Mouse (Mus musculus) MEL (cell line): ENCODE measurements around the gene Zfp661. TPM values are rescaled to one million over a fixed set of nuclear protein-coding genes. Genes with fewer than 3 reads are reported as not detected.

Experiments used
- DNase-seq: peaks from one replicate; pipeline ENCODE4 v3.0.0; 2011; ENCODE audit warnings: low read depth, low spot score
- H3K27ac ChIP-seq: 2 replicates; pipeline ENCODE4 v1.5.1; 2012; ENCODE audit warnings: low read depth, mild to moderate bottlenecking, control low read depth, low read length, moderate library complexity; ENCODE audit not compliant: control insufficient read depth
- H3K27me3 ChIP-seq, 2 experiments: fragments of 150-350 bp in 1 of 2; sonication (generic) in 1 of 2; 2 replicates each; pipeline ENCODE4 v1.6.1; 2012; ENCODE audit warnings: low read length in 2 of 2, mild to moderate bottlenecking in 2 of 2, improper control_type of control experiment in 1 of 2, moderate library complexity in 1 of 2; ENCODE audit not compliant: insufficient read depth in 2 of 2, control insufficient read depth in 1 of 2
- H3K36me3 ChIP-seq, 2 experiments: 2 replicates each; pipeline ENCODE4 v1.6.1; 2012 to 2014; ENCODE audit warnings: low read length in 2 of 2, improper control_type of control experiment in 1 of 2, inconsistent platforms in 1 of 2, mild to moderate bottlenecking in 1 of 2; ENCODE audit not compliant: insufficient read depth in 2 of 2, control insufficient read depth in 1 of 2
- H3K4me1 ChIP-seq, 2 experiments: fragments of 150-350 bp in 1 of 2; sonication (generic) in 1 of 2; 2 replicates each; pipeline ENCODE4 v1.6.1; 2012; ENCODE audit warnings: low read length in 2 of 2, improper control_type of control experiment in 1 of 2, mild to moderate bottlenecking in 1 of 2; ENCODE audit not compliant: insufficient read depth in 2 of 2, control insufficient read depth in 1 of 2
- H3K4me3 ChIP-seq, 2 experiments: fragments of 150-350 bp in 1 of 2; sonication (generic) in 1 of 2; 2 replicates each; pipeline ENCODE4 v1.5.1; 2012; ENCODE audit warnings: low read depth in 2 of 2, low read length in 2 of 2, mild to moderate bottlenecking in 2 of 2, moderate library complexity in 2 of 2, control low read depth in 1 of 2, improper control_type of control experiment in 1 of 2; ENCODE audit not compliant: control insufficient read depth in 1 of 2, insufficient read depth in 1 of 2
- H3K79me2 ChIP-seq: 2 replicates; pipeline ENCODE4 v1.6.1; 2012; ENCODE audit warnings: mild to moderate bottlenecking, low read length, moderate library complexity; ENCODE audit not compliant: control insufficient read depth, poor library complexity, insufficient read depth
- H3K9ac ChIP-seq: 2 replicates; pipeline ENCODE4 v1.6.1; 2012; ENCODE audit warnings: low read depth, mild to moderate bottlenecking, control low read depth, low read length, moderate library complexity; ENCODE audit not compliant: control insufficient read depth, poor library complexity, severe bottlenecking
- H3K9me3 ChIP-seq: fragments of 150-350 bp; sonication (generic); replicated peaks from 2 replicates; pipeline ENCODE4 v1.6.1; 2012; ENCODE audit warnings: mild to moderate bottlenecking, low read length, improper control_type of control experiment, moderate library complexity; ENCODE audit not compliant: insufficient read depth
- BHLHE40 ChIP-seq: IDR thresholded peaks from 2 replicates; pipeline ENCODE4 v1.6.1; 2012; ENCODE audit warnings: low read depth, mild to moderate bottlenecking, inconsistent platforms, low read length, improper control_type of control experiment, borderline replicate concordance
- CTCF ChIP-seq, 3 experiments: IDR thresholded peaks in 2 of 3; conservative IDR thresholded peaks in 1 of 3; 2 replicates each; pipeline ENCODE4 v1.5.1; 2011 to 2012; ENCODE audit warnings: low read length in 3 of 3, low read depth in 2 of 3, mild to moderate bottlenecking in 2 of 3, improper control_type of control experiment in 1 of 3, inconsistent platforms in 1 of 3, mixed read lengths in 1 of 3, moderate library complexity in 1 of 3; ENCODE audit not compliant: control insufficient read depth in 1 of 3, insufficient read depth in 1 of 3, poor library complexity in 1 of 3, severe bottlenecking in 1 of 3
- E2F4 ChIP-seq: IDR thresholded peaks from 2 replicates; pipeline ENCODE4 v1.6.1; 2011; ENCODE audit warnings: low read depth, low read length, improper control_type of control experiment, borderline replicate concordance
- EP300 ChIP-seq, 2 experiments: IDR thresholded peaks; 2 replicates each; pipeline ENCODE4 v1.6.1; 2011; ENCODE audit warnings: improper control_type of control experiment in 2 of 2, low read length in 2 of 2, low read depth in 1 of 2, mild to moderate bottlenecking in 1 of 2
- GABPA ChIP-seq: IDR thresholded peaks from 2 replicates; pipeline ENCODE4 v1.6.1; 2012; ENCODE audit warnings: low read depth, mild to moderate bottlenecking, inconsistent platforms, low read length, improper control_type of control experiment, moderate library complexity
- GATA1 ChIP-seq: IDR thresholded peaks from 2 replicates; pipeline ENCODE4 v1.6.1; 2011; ENCODE audit warnings: low read depth, low read length, improper control_type of control experiment
- HCFC1 ChIP-seq: IDR thresholded peaks from 2 replicates; pipeline ENCODE4 v1.6.1; 2012; ENCODE audit warnings: low read depth, mild to moderate bottlenecking, inconsistent platforms, low read length, improper control_type of control experiment, moderate library complexity
- JUND ChIP-seq: IDR thresholded peaks from 2 replicates; pipeline ENCODE4 v1.6.1; 2011; ENCODE audit warnings: low read depth, mild to moderate bottlenecking, improper control_type of control experiment, low read length
- KAT2A ChIP-seq: conservative IDR thresholded peaks from 2 replicates; pipeline ENCODE4 v1.6.1; 2012; ENCODE audit warnings: low read depth, low read length, improper control_type of control experiment, inconsistent platforms
- MAFK ChIP-seq: IDR thresholded peaks from 2 replicates; pipeline ENCODE4 v1.6.1; 2011; ENCODE audit warnings: low read depth, mild to moderate bottlenecking, low read length, improper control_type of control experiment, borderline replicate concordance
- MAX ChIP-seq: IDR thresholded peaks from 2 replicates; pipeline ENCODE4 v1.6.1; 2011; ENCODE audit warnings: low read length, improper control_type of control experiment
- MAZ ChIP-seq: IDR thresholded peaks from 2 replicates; pipeline ENCODE4 v1.6.1; 2012; ENCODE audit warnings: low read depth, mild to moderate bottlenecking, inconsistent platforms, low read length, improper control_type of control experiment
- MXI1 ChIP-seq: IDR thresholded peaks from 2 replicates; pipeline ENCODE4 v1.6.1; 2011; ENCODE audit warnings: mild to moderate bottlenecking, low read depth, low read length, improper control_type of control experiment
- MYC ChIP-seq: IDR thresholded peaks from 2 replicates; pipeline ENCODE4 v1.6.1; 2011; ENCODE audit warnings: low read depth, mild to moderate bottlenecking, low read length, improper control_type of control experiment, moderate library complexity
- NELFE ChIP-seq: IDR thresholded peaks from 2 replicates; pipeline ENCODE4 v1.6.1; 2011; ENCODE audit warnings: low read depth, low read length, improper control_type of control experiment
- POLR2A ChIP-seq, 2 experiments: IDR thresholded peaks; 2 replicates each; pipeline ENCODE4 v1.6.1; 2011 to 2012; ENCODE audit warnings: low read length in 2 of 2, mild to moderate bottlenecking in 2 of 2, control low read depth in 1 of 2, improper control_type of control experiment in 1 of 2, low read depth in 1 of 2, moderate library complexity in 1 of 2; ENCODE audit not compliant: control insufficient read depth in 1 of 2, insufficient read depth in 1 of 2, poor library complexity in 1 of 2
- POLR2AphosphoS2 ChIP-seq: IDR thresholded peaks from 2 replicates; pipeline ENCODE4 v1.6.1; 2011; ENCODE audit warnings: low read length, improper control_type of control experiment
- POLR2AphosphoS5 ChIP-seq: IDR thresholded peaks from 2 replicates; pipeline ENCODE4 v1.6.1; 2012; ENCODE audit warnings: low read depth, borderline replicate concordance, mild to moderate bottlenecking, inconsistent platforms, low read length, moderate library complexity, mixed read lengths
- RAD21 ChIP-seq: IDR thresholded peaks from 2 replicates; pipeline ENCODE4 v1.6.1; 2011; ENCODE audit warnings: mild to moderate bottlenecking, low read depth, low read length, improper control_type of control experiment
- RCOR1 ChIP-seq: IDR thresholded peaks from 2 replicates; pipeline ENCODE4 v1.6.1; 2012; ENCODE audit warnings: low read depth, mild to moderate bottlenecking, inconsistent platforms, low read length, improper control_type of control experiment
- SMC3 ChIP-seq: IDR thresholded peaks from 2 replicates; pipeline ENCODE4 v1.6.1; 2011; ENCODE audit warnings: low read depth, low read length, improper control_type of control experiment
- TBP ChIP-seq: IDR thresholded peaks from 2 replicates; pipeline ENCODE4 v1.8.0; 2011; ENCODE audit warnings: low read depth, low read length, improper control_type of control experiment
- TCF12 ChIP-seq: IDR thresholded peaks from 2 replicates; pipeline ENCODE4 v1.6.1; 2014; ENCODE audit warnings: low read depth, mild to moderate bottlenecking, inconsistent platforms, low read length, improper control_type of control experiment, moderate library complexity
- USF1 ChIP-seq: IDR thresholded peaks from 2 replicates; pipeline ENCODE4 v1.6.1; 2014; ENCODE audit warnings: low read depth, mild to moderate bottlenecking, inconsistent platforms, low read length, improper control_type of control experiment, moderate library complexity
- USF2 ChIP-seq, 2 experiments: IDR thresholded peaks; 2 replicates each; pipeline ENCODE4 v1.6.1; 2011 to 2012; ENCODE audit warnings: improper control_type of control experiment in 2 of 2, low read length in 2 of 2, borderline replicate concordance in 1 of 2, inconsistent platforms in 1 of 2, low read depth in 1 of 2, mild to moderate bottlenecking in 1 of 2; ENCODE audit not compliant: insufficient read depth in 1 of 2
- ZKSCAN1 ChIP-seq: IDR thresholded peaks from 2 replicates; pipeline ENCODE4 v1.6.1; 2012; ENCODE audit warnings: low read depth, mild to moderate bottlenecking, inconsistent platforms, low read length, improper control_type of control experiment, moderate library complexity
- ZMIZ1 ChIP-seq: IDR thresholded peaks from 2 replicates; pipeline ENCODE4 v1.6.1; 2012; ENCODE audit warnings: low read depth, mild to moderate bottlenecking, inconsistent platforms, low read length, improper control_type of control experiment, moderate library complexity
- ZNF384 ChIP-seq: IDR thresholded peaks from 2 replicates; pipeline ENCODE4 v1.6.1; 2012; ENCODE audit warnings: low read depth, mild to moderate bottlenecking, inconsistent platforms, low read length, improper control_type of control experiment
- polyA plus RNA-seq, 2 experiments: library from polyadenylated mRNA; stranded (reverse) in 1 of 2; unstranded in 1 of 2; fragments of >175 nt in 1 of 2; fragments of >200 nt in 1 of 2; gene quantifications; 2 replicates each; pipeline versions ENCODE4 v1.2.1 to v1.2.4; 2012; ENCODE audit warnings: low replicate concordance in 2 of 2, low read depth in 1 of 2; ENCODE audit not compliant: insufficient read length in 2 of 2, insufficient read depth in 1 of 2, missing spikeins in 1 of 2
- total RNA-seq: library from RNA; depleted of rRNA; stranded (reverse); fragments of 300-350 nt; gene quantifications from 2 replicates; pipeline ENCODE4 v1.2.3, GENCODE M21; 2012

Zfp661 gene
- total and polyA plus RNA-seq, 3 experiments = 4.2 to 5.9 TPM; not detected in 1

- TF ChIP-seq TBP (no peak), MAFK (no peak), MAX (no peak), BHLHE40 (no peak), MXI1 (no peak), POLR2A (IDR thresholded peaks at IDR 0.05; ENCODE audit: control insufficient read depth in 1 of 2, insufficient read depth in 1 of 2, low read depth in 1 of 2, low read length in 2 of 2, poor library complexity in 1 of 2) (no peak), RAD21 (no peak), EP300 (IDR thresholded peaks at IDR 0.05; ENCODE audit: low read depth in 1 of 2, low read length in 2 of 2) (no peak), GATA1 (no peak), TCF12 (no peak), USF1 (no peak), JUND (no peak), POLR2AphosphoS2 (no peak), MYC (no peak), KAT2A (no peak), ZKSCAN1 (no peak), POLR2AphosphoS5 (no peak), GABPA (no peak), RCOR1 (no peak), CTCF (IDR thresholded peaks at IDR 0.05 in 2 of 3, conservative IDR thresholded peaks at IDR 0.05 in 1 of 3; ENCODE audit: control insufficient read depth in 1 of 3, insufficient read depth in 1 of 3, low read depth in 2 of 3, low read length in 3 of 3, poor library complexity in 1 of 3, severe bottlenecking in 1 of 3) (no peak)
- TF ChIP-seq, all 39 proteins: peak for 0
- Histone ChIP-seq H3K27me3 (peaks cover 0 to 2% of the 10 kb centered on the region in 2 experiments; a peak in 2 of 4 replicates), H3K9ac (no peak overlapping the region), H3K4me1 (no peaks in the 10 kb centered on the region), H3K27ac (no peak overlapping the region), H3K36me3 (no peaks in the 10 kb centered on the region), H3K79me2 (no peaks in the 10 kb centered on the region), H3K9me3 (no peaks in the 10 kb centered on the region), H3K4me3 (no peak overlapping the region)
- no peak for DNase-seq
Measured at GRCm38 (mm10) chr2:127625659-127626058, 38.8 kb upstream of the Zfp661 start.

- Histone ChIP-seq H3K27ac (no peak overlapping the region), H3K36me3 (no peaks in the 10 kb centered on the region), H3K4me3 (no peak overlapping the region), H3K79me2 (no peaks in the 10 kb centered on the region), H3K4me1 (no peaks in the 10 kb centered on the region), H3K9ac (no peak overlapping the region), H3K9me3 (no peaks in the 10 kb centered on the region), H3K27me3 (no peaks in the 10 kb centered on the region; a peak in 1 of 4 replicates)
- TF ChIP-seq GATA1 = no peak
- no peak for TF ChIP-seq USF2 (IDR thresholded peaks at IDR 0.05; ENCODE audit: borderline replicate concordance in 1 of 2, insufficient read depth in 1 of 2, low read depth in 1 of 2, low read length in 2 of 2)
- TF ChIP-seq MAZ = no peak
- TF ChIP-seq NELFE = no peak
- no peak for TF ChIP-seq ZNF384
- TF ChIP-seq POLR2AphosphoS2 = no peak
- TF ChIP-seq E2F4 = no peak
- no peak for TF ChIP-seq HCFC1
- TF ChIP-seq SMC3 = no peak
- no peak for TF ChIP-seq ZMIZ1
- no peak for DNase-seq
Measured at GRCm38 (mm10) chr2:127624786-127625185, 37.9 kb upstream of the Zfp661 start.
